Mouse (Mus musculus): Measurements from ENCODE around the gene Kpna7. TPM values are rescaled to one million over a fixed set of nuclear protein-coding genes. Genes with fewer than 3 reads are reported as not detected.
"Not testable (repeated sequence)": the region's sequence is repeated elsewhere in the genome, so short reads cannot be mapped to it uniquely, and the experiment has no call there.

Gene Kpna7
- polyA plus RNA-seq, 1 experiment from 2014 or later, result 0.17 TPM

DNA sequence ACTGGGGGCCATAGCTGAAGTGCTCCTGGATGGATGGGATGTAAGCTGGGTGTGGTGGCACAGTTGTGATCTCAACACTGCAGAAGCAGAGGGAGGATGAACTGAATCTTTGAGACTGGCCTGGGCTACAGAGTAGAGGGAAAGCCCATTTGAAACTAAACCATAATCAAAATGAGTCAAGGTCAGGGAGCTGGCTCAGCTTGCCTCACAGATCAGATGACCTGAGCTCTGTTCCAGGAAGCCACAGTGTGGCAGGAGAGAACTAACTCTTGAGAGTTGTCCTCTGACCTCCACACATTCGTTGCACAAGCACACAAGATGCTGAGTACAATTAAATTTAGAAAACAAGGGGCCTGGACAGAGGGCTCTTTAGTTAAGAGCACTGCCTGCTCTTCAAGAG, 63.6 kb downstream of the Kpna7 start:
- H3K27ac ChIP-seq (replicated peaks); H3K27me3 ChIP-seq (ENCODE audit: control insufficient read depth, insufficient read depth, low read length); H3K9me3 ChIP-seq (ENCODE audit: control insufficient read depth, low read length); H3K9ac ChIP-seq (ENCODE audit: low read length); DNase-seq (ENCODE audit: low spot score); H3K4me2 ChIP-seq (replicated peaks; ENCODE audit: low read depth); H3K36me3 ChIP-seq (ENCODE audit: control insufficient read depth, insufficient read depth, low read length); ATAC-seq (ENCODE audit: low FRiP score, low TSS enrichment); H3K4me1 ChIP-seq (replicated peaks; ENCODE audit: control insufficient read depth, insufficient read depth); H3K4me3 ChIP-seq (ENCODE audit: low read depth, low read length): not testable (repeated sequence)
- 44% methylated on average over 1 of the region's 1 CpGs for WGBS

DNA sequence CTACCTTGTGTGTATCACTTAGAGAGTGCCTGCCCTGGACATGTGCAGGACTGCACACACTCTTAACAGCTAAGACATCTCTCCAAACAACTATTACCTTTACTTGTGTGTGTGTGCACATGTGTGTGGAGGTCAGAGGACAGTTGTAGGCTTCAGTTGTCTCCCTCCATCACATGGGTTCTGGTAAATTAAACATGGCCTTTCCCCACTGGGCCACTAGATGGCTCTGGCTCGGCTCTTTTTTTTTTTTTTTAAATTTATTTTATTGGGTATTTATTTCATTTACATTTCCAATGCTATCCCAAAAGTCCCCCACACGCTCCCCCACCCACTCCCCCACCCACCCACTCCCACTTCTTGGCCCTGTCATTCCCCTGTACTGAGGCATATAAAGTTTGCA, 67.1 kb downstream of the Kpna7 start:
- not testable (repeated sequence) for H3K27me3 ChIP-seq (ENCODE audit: control insufficient read depth, insufficient read depth, low read length); H3K36me3 ChIP-seq (ENCODE audit: control insufficient read depth, insufficient read depth, low read length); H3K4me1 ChIP-seq (replicated peaks; ENCODE audit: control insufficient read depth, insufficient read depth); H3K4me3 ChIP-seq (ENCODE audit: low read depth, low read length); ATAC-seq (ENCODE audit: low FRiP score, low TSS enrichment); H3K4me2 ChIP-seq (replicated peaks; ENCODE audit: low read depth); DNase-seq (ENCODE audit: low spot score); H3K27ac ChIP-seq (replicated peaks); H3K9me3 ChIP-seq (ENCODE audit: control insufficient read depth, low read length); H3K9ac ChIP-seq (ENCODE audit: low read length)
- whole genome bisulfite sequencing, result 18% methylated on average over 2 of the region's 2 CpGs
- peak; percentile 29; the same call in 1 of the 2 replicates for TF ChIP-seq CTCF (IDR thresholded peaks at IDR 0.05; ENCODE audit: low read depth)

DNA sequence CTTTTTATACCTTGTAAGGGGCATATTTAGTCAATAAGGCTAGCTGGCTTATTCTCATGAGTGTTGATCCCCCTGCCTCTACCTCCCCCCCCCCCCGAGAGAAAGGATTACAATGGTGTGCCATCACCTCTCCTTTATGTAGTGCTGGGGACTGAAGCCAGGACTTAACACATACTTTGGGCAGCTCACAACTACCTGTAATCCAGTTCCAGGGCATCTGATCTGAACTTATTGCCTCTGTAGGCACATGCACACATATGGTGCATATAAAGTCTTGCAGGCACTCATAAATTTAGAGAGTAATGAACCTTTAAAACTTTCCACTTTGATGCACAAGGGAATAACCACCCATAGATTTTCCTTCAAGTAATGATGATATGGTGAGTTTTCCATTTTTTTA, 69.6 kb downstream of the Kpna7 start:
- no peak for TF ChIP-seq EP300 (optimal IDR thresholded peaks at IDR 0.05)
- TF ChIP-seq CTCF (IDR thresholded peaks at IDR 0.05; ENCODE audit: low read depth), result no peak
- no peak overlapping the region for H3K4me2 ChIP-seq (replicated peaks; ENCODE audit: low read depth)

DNA sequence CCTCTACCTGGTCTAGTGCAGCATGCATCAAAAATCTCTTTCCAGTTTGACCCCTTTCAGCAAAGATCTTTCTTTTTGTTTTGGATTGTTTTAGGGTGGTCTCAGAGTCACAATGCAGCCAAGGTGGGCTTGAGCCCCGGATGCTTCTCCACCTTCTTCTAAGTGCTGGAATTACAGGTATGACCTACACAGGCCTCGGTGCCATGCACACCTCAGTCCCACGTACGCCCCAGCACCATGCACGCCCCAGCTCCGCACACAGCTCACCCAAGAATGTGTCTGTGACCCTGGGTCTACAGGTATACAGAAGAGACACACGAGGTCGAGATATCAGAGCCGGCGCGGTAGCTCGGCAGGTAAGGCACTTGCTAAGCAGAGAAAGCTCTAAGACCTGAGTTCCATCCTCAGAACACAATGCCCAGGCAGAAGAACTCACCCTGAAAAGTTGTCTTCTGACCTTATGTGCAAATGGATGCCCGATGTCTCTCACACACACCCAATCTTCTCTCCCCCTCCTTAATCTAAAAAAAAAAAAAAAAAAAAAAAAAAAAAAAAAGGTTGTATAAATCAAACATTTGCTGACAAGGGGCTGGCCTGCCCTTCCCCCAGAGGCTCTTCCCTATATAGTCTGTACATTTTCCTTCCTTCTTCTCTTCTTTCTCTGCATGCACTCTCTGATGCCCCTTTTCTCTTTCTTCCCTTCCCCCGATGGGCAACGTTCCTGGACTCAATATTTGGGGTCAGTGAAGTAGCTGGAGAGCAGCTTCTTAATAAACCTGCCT, 74.8 kb downstream of the Kpna7 start:
- 80% methylated on average over 15 of the region's 15 CpGs for WGBS
- DNase-seq (ENCODE audit: low spot score) (no peak), ATAC-seq (ENCODE audit: low FRiP score, low TSS enrichment) (0 out of 2 replicates have a peak, but pooled peaks have one; percentile 42)
- no peaks in the 10 kb centered on the region for H3K36me3 ChIP-seq (ENCODE audit: control insufficient read depth, insufficient read depth, low read length)
- H3K9me3 ChIP-seq (ENCODE audit: control insufficient read depth, low read length), result no peaks in the 10 kb centered on the region
- no peak for TF ChIP-seq CTCF (IDR thresholded peaks at IDR 0.05; ENCODE audit: low read depth)
- no peak for TF ChIP-seq EP300 (optimal IDR thresholded peaks at IDR 0.05)
- no peak overlapping the region for H3K27ac ChIP-seq (replicated peaks)
- H3K9ac ChIP-seq (ENCODE audit: low read length), result no peak overlapping the region
- no peak overlapping the region for H3K4me2 ChIP-seq (replicated peaks; ENCODE audit: low read depth)
- H3K4me3 ChIP-seq (ENCODE audit: low read depth, low read length), result no peak overlapping the region
- no peaks in the 10 kb centered on the region for H3K4me1 ChIP-seq (replicated peaks; ENCODE audit: control insufficient read depth, insufficient read depth)
- H3K27me3 ChIP-seq (ENCODE audit: control insufficient read depth, insufficient read depth, low read length), result no peaks in the 10 kb centered on the region

More for the DNA sequence above, 69.6 kb downstream of the Kpna7 start:
- H3K4me1 ChIP-seq (replicated peaks; ENCODE audit: control insufficient read depth, insufficient read depth), result no peaks in the 10 kb centered on the region
- ATAC-seq (ENCODE audit: low FRiP score, low TSS enrichment) (no peak), DNase-seq (ENCODE audit: low spot score) (no peak)
- H3K9me3 ChIP-seq (ENCODE audit: control insufficient read depth, low read length), result no peaks in the 10 kb centered on the region
- no peak overlapping the region for H3K4me3 ChIP-seq (ENCODE audit: low read depth, low read length)
- H3K27ac ChIP-seq (replicated peaks), result no peak overlapping the region
- H3K9ac ChIP-seq (ENCODE audit: low read length), result no peak overlapping the region
- 73% methylated on average over 1 of the region's 1 CpGs for WGBS
- H3K36me3 ChIP-seq (ENCODE audit: control insufficient read depth, insufficient read depth, low read length), result no peaks in the 10 kb centered on the region
- H3K27me3 ChIP-seq (ENCODE audit: control insufficient read depth, insufficient read depth, low read length), result no peaks in the 10 kb centered on the region

DNA sequence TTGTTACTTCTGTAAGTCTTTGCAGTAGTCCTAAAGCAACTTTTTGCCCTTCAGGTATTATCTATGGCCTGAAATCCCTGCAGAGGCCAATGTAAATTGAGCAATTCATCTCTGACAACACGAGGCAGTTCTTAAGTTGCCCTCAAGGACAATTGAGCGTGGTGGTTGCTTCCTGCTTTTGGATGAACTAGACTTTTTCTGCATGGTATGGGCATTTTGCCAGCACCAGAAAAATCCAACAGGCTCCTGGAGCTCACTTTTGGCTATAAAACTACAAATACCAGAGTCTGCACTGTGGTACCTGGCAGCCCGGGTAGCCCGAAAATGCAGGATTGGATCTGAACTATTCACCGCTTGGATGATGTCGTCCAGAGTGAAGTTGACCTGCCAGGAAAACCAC, 78.2 kb downstream of the Kpna7 start:
- H3K4me2 ChIP-seq (replicated peaks; ENCODE audit: low read depth), result no peak overlapping the region
- H3K9ac ChIP-seq (ENCODE audit: low read length), result no peak overlapping the region
- H3K27me3 ChIP-seq (ENCODE audit: control insufficient read depth, insufficient read depth, low read length), result no peaks in the 10 kb centered on the region
- H3K4me1 ChIP-seq (replicated peaks; ENCODE audit: control insufficient read depth, insufficient read depth), result no peaks in the 10 kb centered on the region
- H3K36me3 ChIP-seq (ENCODE audit: control insufficient read depth, insufficient read depth, low read length), result no peaks in the 10 kb centered on the region
- H3K27ac ChIP-seq (replicated peaks), result no peak overlapping the region
- DNase-seq (ENCODE audit: low spot score), result no peak
- H3K4me3 ChIP-seq (ENCODE audit: low read depth, low read length), result no peak overlapping the region
- 70% methylated on average over 6 of the region's 6 CpGs for WGBS
- no peak for ATAC-seq (ENCODE audit: low FRiP score, low TSS enrichment)
- TF ChIP-seq CTCF (IDR thresholded peaks at IDR 0.05; ENCODE audit: low read depth) (no peak), EP300 (optimal IDR thresholded peaks at IDR 0.05) (no peak)
- H3K9me3 ChIP-seq (ENCODE audit: control insufficient read depth, low read length), result no peaks in the 10 kb centered on the region

DNA sequence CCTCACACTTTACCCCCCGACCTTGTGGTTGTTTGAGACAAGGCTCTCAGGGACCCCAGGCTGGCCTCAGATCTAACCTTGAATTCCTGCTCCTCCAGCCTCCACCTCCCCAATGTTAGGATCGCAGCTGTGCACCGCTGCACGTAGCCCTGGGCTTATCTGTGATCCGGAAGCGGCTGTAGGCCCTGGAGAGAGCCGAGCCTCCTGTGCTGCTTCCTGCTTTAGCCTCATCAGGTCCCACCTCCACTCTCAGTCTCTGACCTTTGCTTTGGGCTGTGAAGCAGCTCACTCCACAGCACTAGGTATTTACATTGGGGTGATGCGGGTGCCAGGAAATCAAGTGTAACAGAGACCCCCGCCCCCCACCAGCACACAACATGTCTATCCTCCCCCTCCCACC, 79.3 kb downstream of the Kpna7 start:
- no peak for TF ChIP-seq CTCF (IDR thresholded peaks at IDR 0.05; ENCODE audit: low read depth)
- TF ChIP-seq EP300 (optimal IDR thresholded peaks at IDR 0.05), result no peak
- H3K4me3 ChIP-seq (ENCODE audit: low read depth, low read length), result no peak overlapping the region
- no peaks in the 10 kb centered on the region for H3K4me1 ChIP-seq (replicated peaks; ENCODE audit: control insufficient read depth, insufficient read depth)
- 64% methylated on average over 9 of the region's 9 CpGs for WGBS
- no peak overlapping the region for H3K9ac ChIP-seq (ENCODE audit: low read length)
- H3K4me2 ChIP-seq (replicated peaks; ENCODE audit: low read depth), result no peak overlapping the region
- peak; percentile 45; the same call in 1 of the 2 replicates for ATAC-seq (ENCODE audit: low FRiP score, low TSS enrichment)
- no peaks in the 10 kb centered on the region for H3K36me3 ChIP-seq (ENCODE audit: control insufficient read depth, insufficient read depth, low read length)
- DNase-seq (ENCODE audit: low spot score), result no peak
- H3K27ac ChIP-seq (replicated peaks), result no peak overlapping the region
- H3K27me3 ChIP-seq (ENCODE audit: control insufficient read depth, insufficient read depth, low read length), result no peaks in the 10 kb centered on the region
- H3K9me3 ChIP-seq (ENCODE audit: control insufficient read depth, low read length), result no peaks in the 10 kb centered on the region
